Mouse (Mus musculus) lung, postnatal 0 days (tissue): ENCODE results near the gene 6430548M08Rik. TPM values are rescaled to one million over a fixed set of nuclear protein-coding genes. Genes with fewer than 3 reads are reported as not detected.

Experiments used
- ATAC-seq: fragments of 200-750 bp; cut with Nextera tagmentation; 2 replicates; pipeline ENCODE4 v1.8.0; 2017; ENCODE audit warnings: moderate library complexity
- DNase-seq: peaks from one replicate; pipeline ENCODE4 v3.0.0-alpha.2; 2016; ENCODE audit warnings: low spot score
- H3K27ac ChIP-seq: fragments of 300-500 bp; sonication (generic); 2 replicates; pipeline ENCODE4 v1.5.1; 2014; ENCODE audit warnings: antibody characterized with exemption, mild to moderate bottlenecking, low read length, mixed read lengths
- H3K27me3 ChIP-seq: fragments of 300-500 bp; sonication (generic); replicated peaks from 2 replicates; pipeline ENCODE4 v1.6.1; 2014; ENCODE audit warnings: low read length, mixed read lengths; ENCODE audit not compliant: insufficient read depth
- H3K36me3 ChIP-seq: fragments of 300-500 bp; sonication (generic); 2 replicates; pipeline ENCODE4 v1.6.1; 2014; ENCODE audit warnings: low read length, mixed read lengths; ENCODE audit not compliant: insufficient read depth
- H3K4me1 ChIP-seq: fragments of 300-500 bp; sonication (generic); 2 replicates; pipeline ENCODE4 v1.6.1; 2014; ENCODE audit warnings: antibody characterized with exemption, low read depth, low read length, mixed read lengths; ENCODE audit not compliant: insufficient read depth
- H3K4me2 ChIP-seq: fragments of 300-500 bp; sonication (generic); replicated peaks from 2 replicates; pipeline ENCODE4 v1.6.1; 2014; ENCODE audit warnings: low read depth, mild to moderate bottlenecking, low read length, moderate library complexity, mixed read lengths
- H3K4me3 ChIP-seq: fragments of 300-500 bp; sonication (generic); 2 replicates; pipeline ENCODE4 v1.5.1; 2014; ENCODE audit warnings: low read depth, low read length
- H3K9ac ChIP-seq: fragments of 300-500 bp; sonication (generic); replicated peaks from 2 replicates; pipeline ENCODE4 v1.6.1; 2014; ENCODE audit warnings: low read depth, mild to moderate bottlenecking
- H3K9me3 ChIP-seq: fragments of 300-500 bp; sonication (generic); 2 replicates; pipeline ENCODE4 v1.6.1; 2016; ENCODE audit warnings: low read length, mixed read lengths
- CTCF ChIP-seq: IDR thresholded peaks from 2 replicates; pipeline ENCODE4 v1.5.1; 2016; ENCODE audit warnings: antibody characterized with exemption, mild to moderate bottlenecking
- EP300 ChIP-seq: IDR thresholded peaks from 2 replicates; pipeline ENCODE4 v1.6.1; 2016; ENCODE audit warnings: antibody characterized with exemption, mild to moderate bottlenecking, control low read depth
- WGBS: fragments of 180-500 bp; shearing (Covaris S2); extraction: QIAGEN DNeasy Blood & Tissue Kit; methylation state at CpG from one replicate; pipeline ENCODE4 v1.1.7; 2014; 5-methylcytosine and 5-hydroxymethylcytosine counted together
- polyA plus RNA-seq: library from polyadenylated mRNA; unstranded; fragments of >200 nt; fragmentation: Nextera tagmentation; extraction: Ambion mirVana; gene quantifications from 2 replicates; pipeline ENCODE4 v1.2.1, GENCODE M21; 2015

The 6430548M08Rik gene
- polyA plus RNA-seq, 1 experiment from 2014 or later, result 16.3 TPM

- no peak overlapping the region for H3K4me2 ChIP-seq
- TF ChIP-seq EP300 (no peak), CTCF (no peak)
- no peaks in the 10 kb centered on the region for H3K36me3 ChIP-seq
- WGBS, result 68% methylated on average over 4 of the region's 4 CpGs
- no peak for ATAC-seq
- H3K4me1 ChIP-seq, result no peaks in the 10 kb centered on the region
- no peak overlapping the region for H3K27ac ChIP-seq
- no peaks in the 10 kb centered on the region for H3K9me3 ChIP-seq
- DNase-seq, result no peak
- no peaks in the 10 kb centered on the region for H3K27me3 ChIP-seq
- no peak overlapping the region for H3K9ac ChIP-seq
- H3K4me3 ChIP-seq, result no peak overlapping the region
Observed at GRCm38 (mm10) chr8:120129547-120129946, 15.6 kb downstream of the 6430548M08Rik start.

GRCm38 (mm10) chr8:120131158-120131557, 17.2 kb downstream of the 6430548M08Rik start:
- no peaks in the 10 kb centered on the region for H3K4me1 ChIP-seq
- no peak overlapping the region for H3K4me2 ChIP-seq
- 0 out of 2 replicates have a peak, but pooled peaks cover 2% of the 10 kb centered on the region for H3K27me3 ChIP-seq
- TF ChIP-seq EP300 (no peak), CTCF (no peak)
- no peaks in the 10 kb centered on the region for H3K9me3 ChIP-seq
- H3K36me3 ChIP-seq, result no peaks in the 10 kb centered on the region
- no peak overlapping the region for H3K27ac ChIP-seq
- no peak overlapping the region for H3K4me3 ChIP-seq
- DNase-seq (no peak), ATAC-seq (no peak)
- 69% methylated on average over 8 of the region's 8 CpGs for WGBS
- no peak overlapping the region for H3K9ac ChIP-seq

GRCm38 (mm10) chr8:120133169-120133568, 19.2 kb downstream of the 6430548M08Rik start:
- no peak for TF ChIP-seq EP300
- no peak for TF ChIP-seq CTCF
- H3K4me1 ChIP-seq, result no peaks in the 10 kb centered on the region
- ATAC-seq (no peak), DNase-seq (no peak)
- H3K27ac ChIP-seq, result no peak overlapping the region
- H3K4me2 ChIP-seq, result no peak overlapping the region
- H3K4me3 ChIP-seq, result no peak overlapping the region
- H3K36me3 ChIP-seq, result no peaks in the 10 kb centered on the region
- H3K27me3 ChIP-seq, result peaks cover 9% of the 10 kb centered on the region; the same call in 1 of the 2 replicates
- H3K9me3 ChIP-seq, result no peaks in the 10 kb centered on the region
- 67% methylated on average over 7 of the region's 7 CpGs for WGBS
- H3K9ac ChIP-seq, result no peak overlapping the region

GRCm38 (mm10) chr8:120135687-120136086, 21.7 kb downstream of the 6430548M08Rik start:
- 90% methylated on average over 7 of the region's 7 CpGs for WGBS
- no peaks in the 10 kb centered on the region for H3K36me3 ChIP-seq

GRCm38 (mm10) chr8:120136618-120137017, 22.7 kb downstream of the 6430548M08Rik start:
- no peak for TF ChIP-seq CTCF
- TF ChIP-seq EP300, result no peak
- no peaks in the 10 kb centered on the region for H3K9me3 ChIP-seq
- ATAC-seq, result no peak
- H3K4me1 ChIP-seq, result peaks cover 3% of the 10 kb centered on the region; the same call in 1 of the 2 replicates
- no peak for DNase-seq
- H3K4me3 ChIP-seq, result no peak overlapping the region
- H3K36me3 ChIP-seq, result no peaks in the 10 kb centered on the region
- no peak overlapping the region for H3K27ac ChIP-seq
- no peak overlapping the region for H3K4me2 ChIP-seq
- 63% methylated on average over 7 of the region's 7 CpGs for WGBS
- peaks cover 11% of the 10 kb centered on the region; the same call in 1 of the 2 replicates for H3K27me3 ChIP-seq
- H3K9ac ChIP-seq, result no peak overlapping the region

More at GRCm38 (mm10) chr8:120135687-120136086, 21.7 kb downstream of the 6430548M08Rik start:
- no peak for DNase-seq
- Histone ChIP-seq H3K9ac (no peak overlapping the region), H3K4me3 (no peak overlapping the region), H3K4me1 (no peaks in the 10 kb centered on the region), H3K27ac (no peak overlapping the region), H3K9me3 (no peaks in the 10 kb centered on the region), H3K4me2 (no peak overlapping the region), H3K27me3 (peaks cover 11% of the 10 kb centered on the region; the same call in 1 of the 2 replicates)
- no peak for ATAC-seq
- no peak for TF ChIP-seq EP300
- TF ChIP-seq CTCF, result no peak

DNA sequence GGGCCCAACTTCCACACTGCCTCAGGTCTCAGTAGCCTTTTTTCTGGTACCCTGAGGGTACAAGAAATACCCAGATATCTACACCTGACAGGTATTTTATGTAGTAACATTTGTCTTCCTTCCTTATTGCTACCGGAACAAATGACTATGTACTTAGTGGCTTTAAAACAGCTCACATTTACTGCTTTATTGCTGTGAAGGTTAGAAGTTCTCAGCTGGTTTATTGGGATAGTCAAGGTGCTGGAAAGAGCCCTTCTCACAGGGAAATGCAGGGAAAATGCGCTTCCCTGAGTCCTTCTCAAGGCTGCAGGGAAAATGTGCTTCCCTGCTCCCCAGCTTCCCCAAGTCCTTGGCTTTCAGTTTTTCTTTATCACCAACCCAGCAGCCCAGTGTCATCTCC, 25.0 kb downstream of the 6430548M08Rik start:
- H3K9ac ChIP-seq, result no peak overlapping the region
- no peak for DNase-seq
- H3K27me3 ChIP-seq, result peaks cover 11% of the 10 kb centered on the region; the same call in 1 of the 2 replicates
- ATAC-seq, result no peak
- H3K4me1 ChIP-seq, result peaks cover 6% of the 10 kb centered on the region; the same call in 1 of the 2 replicates
- no peaks in the 10 kb centered on the region for H3K9me3 ChIP-seq
- TF ChIP-seq EP300, result no peak
- no peak for TF ChIP-seq CTCF
- no peak overlapping the region for H3K4me3 ChIP-seq
- no peaks in the 10 kb centered on the region for H3K36me3 ChIP-seq
- WGBS, result 93% methylated on average over 2 of the region's 2 CpGs
- H3K27ac ChIP-seq, result no peak overlapping the region
- H3K4me2 ChIP-seq, result no peak overlapping the region
